Mouse (Mus musculus): ENCODE results near the gene Rapgef1.
"Not testable (repeated sequence)": the region's sequence is repeated elsewhere in the genome, so short reads cannot be mapped to it uniquely, and the experiment has no call there.

The Rapgef1 gene

GRCm38 (mm10) chr2:29703104-29704081, 83.9 kb downstream of the Rapgef1 start:
- no peak for DNase-seq (ENCODE audit: low spot score in 2 of 2)

DNA sequence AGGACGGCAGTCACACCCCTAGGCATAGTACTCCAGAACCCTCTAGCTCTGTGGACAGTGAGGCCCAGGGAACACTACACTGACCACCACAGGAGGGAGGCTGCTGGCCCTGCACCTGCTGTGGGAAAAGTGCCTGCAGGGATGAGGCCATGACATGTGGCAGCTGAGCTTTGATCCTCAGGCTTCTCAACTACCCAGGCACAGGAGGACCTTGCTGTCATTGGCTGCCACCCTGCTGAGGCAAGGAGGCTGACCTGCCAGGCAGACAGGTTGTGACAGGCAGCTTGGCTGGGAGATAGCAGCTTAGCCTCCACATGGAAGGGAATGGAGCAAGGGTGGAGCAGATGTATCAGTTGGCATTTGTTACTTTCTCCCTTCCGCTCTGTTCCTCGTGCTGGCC, 86.0 kb downstream of the Rapgef1 start:
- no peak for DNase-seq (ENCODE audit: low spot score in 2 of 2)

- no peak for DNase-seq (ENCODE audit: low spot score in 2 of 2)
Observed at GRCm38 (mm10) chr2:29706726-29707620, 87.5 kb downstream of the Rapgef1 start.

- DNase-seq (ENCODE audit: low spot score in 2 of 2) = no peak
Observed at GRCm38 (mm10) chr2:29707731-29708130, 88.2 kb downstream of the Rapgef1 start.

- not testable (repeated sequence) for DNase-seq (ENCODE audit: low spot score in 2 of 2)
Observed at GRCm38 (mm10) chr2:29708209-29708608, 88.7 kb downstream of the Rapgef1 start.

- no peak for DNase-seq (ENCODE audit: low spot score in 2 of 2)
Observed at GRCm38 (mm10) chr2:29711038-29711437, 91.5 kb downstream of the Rapgef1 start.

DNA sequence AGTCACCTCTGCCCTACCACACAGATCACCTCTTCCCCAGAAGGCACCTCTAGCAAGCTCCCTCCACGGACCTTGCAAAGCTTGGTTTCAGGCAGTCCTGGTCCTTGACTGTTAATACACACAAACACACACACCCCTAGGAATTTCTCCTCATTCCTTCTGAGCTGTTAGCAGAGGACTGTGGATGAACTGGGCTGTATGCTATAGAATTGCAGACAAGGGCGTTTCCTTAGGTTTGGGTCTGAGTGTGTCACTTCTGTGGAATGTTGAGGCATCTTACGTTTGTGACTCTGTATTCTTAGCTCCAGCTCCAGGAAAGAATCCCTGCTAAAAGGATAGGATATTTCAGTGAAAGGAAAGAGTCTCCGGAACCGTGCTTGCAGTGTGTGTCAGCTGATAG, 92.4 kb downstream of the Rapgef1 start:
- no peak for DNase-seq (ENCODE audit: low spot score in 2 of 2)

DNA sequence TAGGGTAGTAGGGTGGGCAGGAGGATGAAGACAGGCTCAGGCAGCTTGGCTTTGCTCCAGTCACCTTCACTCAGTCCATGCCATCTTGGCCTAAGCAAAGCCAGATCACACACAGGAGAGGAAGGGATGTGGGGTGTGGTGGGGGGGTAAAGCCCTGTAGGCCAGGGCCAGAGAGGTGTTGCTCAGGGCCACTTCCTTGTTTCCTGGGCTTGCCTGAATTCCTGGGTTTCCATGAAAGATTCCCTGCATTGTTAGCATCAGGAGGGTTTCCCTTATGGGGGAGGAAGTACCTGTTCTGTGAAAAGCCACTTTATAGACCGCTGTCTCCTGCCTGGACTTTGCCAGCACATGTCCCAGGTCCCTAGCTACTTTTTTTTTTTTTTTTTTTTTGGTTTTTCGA, 94.0 kb downstream of the Rapgef1 start:
- DNase-seq (ENCODE audit: low spot score in 2 of 2) = no peak

GRCm38 (mm10) chr2:29714127-29714526, 94.6 kb downstream of the Rapgef1 start:
- DNase-seq (ENCODE audit: low spot score in 2 of 2) = no peak

DNA sequence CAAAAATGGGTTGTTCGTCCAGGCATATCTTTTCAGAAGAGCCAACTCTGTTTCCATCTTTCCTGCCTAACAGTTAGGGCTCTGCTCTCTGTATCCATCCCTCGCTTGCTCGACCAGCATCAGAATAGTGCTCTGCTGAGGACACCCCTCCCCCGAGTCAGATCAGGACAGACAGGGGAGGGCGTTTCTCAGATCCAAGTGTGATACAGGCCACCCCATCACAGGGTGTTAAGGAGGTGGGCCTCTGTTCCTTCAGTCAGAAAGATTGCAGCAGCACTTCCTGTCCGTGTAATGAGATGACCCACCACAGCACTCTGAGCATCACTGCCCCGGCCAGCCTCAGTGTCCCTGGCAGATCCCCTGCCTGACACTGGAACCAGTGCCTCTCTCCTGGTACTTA, 96.6 kb downstream of the Rapgef1 start:
- DNase-seq (ENCODE audit: low spot score in 2 of 2) = no peak

DNA sequence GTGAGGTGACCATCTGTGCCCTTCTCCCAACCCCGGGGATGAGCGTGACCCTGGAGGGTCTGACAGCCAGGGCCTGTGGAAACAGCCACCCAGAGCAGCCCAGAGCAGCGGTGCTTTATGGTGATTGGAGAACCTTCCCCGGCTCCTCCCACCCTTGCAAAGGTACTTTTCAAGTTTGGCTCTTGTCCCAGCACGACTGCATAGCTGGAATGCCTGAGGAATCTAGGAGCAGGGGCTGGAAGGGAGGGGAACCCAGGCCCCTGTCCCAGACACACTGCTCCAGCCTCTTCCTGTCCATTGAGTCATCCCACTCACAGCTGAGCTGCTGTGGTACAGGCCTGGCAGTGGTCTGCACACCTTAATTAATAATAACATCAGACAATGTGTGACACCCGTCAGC, 97.2 kb downstream of the Rapgef1 start:
- DNase-seq (ENCODE audit: low spot score in 2 of 2) = no peak

DNA sequence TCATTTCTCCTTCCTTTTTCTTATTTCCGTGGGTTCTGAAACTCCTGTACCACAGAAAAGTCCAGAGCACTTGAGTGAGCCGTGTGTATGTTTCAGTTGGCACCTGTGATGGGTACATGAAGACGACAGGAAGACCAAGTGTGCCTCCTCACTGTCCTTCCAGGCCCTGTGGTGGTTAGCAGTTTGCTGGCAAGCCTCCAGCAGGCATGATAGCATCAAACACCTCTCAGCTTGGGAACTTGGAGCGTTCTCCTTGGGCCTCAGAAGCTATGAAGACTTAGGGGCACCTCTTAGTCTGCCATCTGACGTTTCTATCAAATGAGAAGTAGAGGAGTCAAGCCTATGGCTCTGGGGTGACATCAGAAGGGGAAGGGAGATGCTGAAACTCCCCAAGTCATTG, 99.1 kb downstream of the Rapgef1 start:
- no peak for DNase-seq (ENCODE audit: low spot score in 2 of 2)

- DNase-seq (ENCODE audit: low spot score in 2 of 2) = no peak
Observed at GRCm38 (mm10) chr2:29723132-29723531, 103.6 kb downstream of the Rapgef1 start.

GRCm38 (mm10) chr2:29724664-29725365, 105.3 kb downstream of the Rapgef1 start:
- DNase-seq (ENCODE audit: low spot score in 2 of 2) = no peak

GRCm38 (mm10) chr2:29729500-29729899, 110.0 kb downstream of the Rapgef1 start:
- no peak for DNase-seq (ENCODE audit: low spot score in 2 of 2)

GRCm38 (mm10) chr2:29731545-29731944, 112.0 kb downstream of the Rapgef1 start:
- no peak for DNase-seq (ENCODE audit: low spot score in 2 of 2)

DNA sequence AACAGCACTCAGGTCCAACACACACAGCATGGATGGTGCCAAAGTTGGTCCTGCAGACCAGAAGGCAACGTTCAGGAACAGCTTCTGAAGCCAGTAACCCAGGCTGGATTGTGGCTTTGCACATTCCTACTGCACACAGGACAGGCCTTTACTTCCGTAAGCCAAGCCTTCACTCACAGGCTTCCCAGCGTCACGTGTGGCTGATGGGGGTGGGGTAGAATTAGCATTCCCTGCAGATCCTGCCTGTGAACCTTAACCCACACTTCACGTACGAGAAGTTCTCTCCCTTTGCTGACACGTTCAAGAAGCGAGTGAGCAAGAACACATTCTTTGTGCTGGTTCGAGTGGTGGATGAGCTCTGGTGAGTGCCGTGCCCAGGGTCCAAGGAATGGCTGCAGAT, 113.0 kb downstream of the Rapgef1 start:
- no peak for DNase-seq (ENCODE audit: low spot score in 2 of 2)

- DNase-seq (ENCODE audit: low spot score in 2 of 2) = no peak
Observed at GRCm38 (mm10) chr2:29733348-29733747, 113.8 kb downstream of the Rapgef1 start.

GRCm38 (mm10) chr2:29735708-29736107, 116.2 kb downstream of the Rapgef1 start:
- DNase-seq (ENCODE audit: low spot score in 2 of 2) = no peak

GRCm38 (mm10) chr2:29737209-29737925, 117.8 kb downstream of the Rapgef1 start:
- DNase-seq (ENCODE audit: low spot score in 2 of 2) = no peak

- no peak for DNase-seq (ENCODE audit: low spot score in 2 of 2)
Observed at GRCm38 (mm10) chr2:29738799-29739198, 119.3 kb downstream of the Rapgef1 start.

All from frontal cortex, postnatal 25 days (tissue).